Mouse (Mus musculus) skeletal muscle tissue, adult 2 months (tissue): ENCODE measurements around the gene Lsm7.
"Not testable (repeated sequence)": the region's sequence is repeated elsewhere in the genome, so short reads cannot be mapped to it uniquely, and the experiment has no call there.

ENCODE experiments used
- DNase-seq: peaks from one replicate; pipeline ENCODE4 v3.0.0-alpha.2; 2012; ENCODE audit warnings: low read depth, low spot score

Lsm7 gene

DNA sequence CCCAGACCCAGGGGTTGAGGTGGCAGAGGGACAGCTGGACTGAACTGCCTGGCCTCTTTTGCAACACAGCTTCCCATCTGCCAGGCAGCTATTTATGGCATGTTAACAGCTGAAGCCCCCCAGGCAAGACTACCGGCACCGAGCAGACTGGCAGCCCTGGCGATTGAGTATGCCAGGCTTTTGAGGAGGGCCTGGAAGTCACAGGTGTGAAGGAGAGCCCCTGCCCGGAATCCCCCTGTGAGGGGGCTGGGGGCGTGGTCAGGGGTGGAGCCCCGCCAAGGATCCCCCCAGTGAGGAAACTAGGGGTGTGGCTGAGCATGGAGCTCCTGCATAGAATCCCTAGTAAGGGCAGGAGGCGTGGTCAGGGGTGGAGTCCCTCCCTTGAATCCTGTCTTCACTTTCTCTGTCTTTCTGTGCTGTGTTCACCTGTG lies 18.0 kb downstream of the Lsm7 start:
- DNase-seq, result no peak

DNA sequence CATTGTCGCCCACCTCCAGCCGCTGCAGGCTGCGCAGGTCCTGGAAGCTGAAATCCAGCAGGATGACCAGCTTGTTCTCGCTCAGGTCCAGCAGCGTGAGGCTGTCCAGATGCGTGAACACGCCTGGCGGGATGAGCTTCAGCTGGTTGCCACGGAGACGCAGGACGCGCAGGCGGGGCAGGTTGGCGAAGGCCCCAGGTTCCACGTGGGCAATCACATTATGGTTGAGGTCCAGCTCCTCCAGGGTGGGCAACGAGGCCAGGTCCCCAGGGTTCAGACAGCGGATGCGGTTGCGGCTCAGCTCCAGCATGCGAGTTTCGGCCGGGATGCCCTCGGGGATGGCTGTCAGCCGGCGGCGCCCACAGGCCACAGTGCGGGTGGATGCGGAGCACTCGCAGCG lies 19.4 kb downstream of the Lsm7 start:
- no peak for DNase-seq

DNA sequence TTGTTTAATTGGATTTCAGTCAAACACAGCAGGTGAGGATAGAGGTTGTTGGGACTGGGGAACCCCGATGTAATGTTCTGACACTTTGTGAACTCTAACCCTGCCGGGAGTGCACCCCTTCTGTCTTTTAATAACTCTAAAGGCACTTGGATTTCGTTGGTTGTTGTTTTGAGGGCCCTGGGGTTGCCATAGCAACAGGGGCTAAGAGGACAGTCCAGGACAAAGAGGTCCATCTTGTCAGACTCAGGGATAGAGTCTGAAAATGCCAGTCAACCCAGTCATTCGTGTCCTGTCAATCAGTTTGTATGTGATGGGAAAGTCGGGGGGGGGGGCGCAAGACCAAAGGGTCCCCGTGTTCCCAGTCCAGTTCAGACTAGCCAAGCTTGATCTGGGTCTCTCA lies 22.2 kb downstream of the Lsm7 start:
- DNase-seq, result no peak

DNA sequence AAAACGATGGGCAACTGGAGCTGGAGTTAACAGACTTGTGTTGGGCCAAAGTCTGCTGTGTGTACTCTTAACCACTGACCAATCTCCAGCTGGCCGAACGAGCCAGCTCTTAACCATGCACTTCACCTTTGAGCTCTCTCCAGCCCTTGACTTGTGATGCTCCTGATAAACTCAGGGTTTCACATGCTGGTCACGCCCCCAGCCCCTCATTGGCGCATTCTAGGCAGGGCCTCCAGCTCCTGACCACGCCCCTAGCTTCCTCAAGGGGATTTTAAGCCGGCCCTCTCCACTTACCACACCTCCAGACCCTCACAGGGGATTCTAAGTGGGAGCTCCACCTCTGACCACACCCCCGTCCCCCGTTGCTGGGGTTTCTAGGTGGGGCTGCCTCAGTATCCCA lies 23.9 kb downstream of the Lsm7 start:
- no peak for DNase-seq

GRCm38 (mm10) chr10:80829359-80830278 lies 25.4 kb downstream of the Lsm7 start:
- no peak for DNase-seq

- not testable (repeated sequence) for DNase-seq
These were observed 26.4 kb downstream of the Lsm7 start for GRCm38 (mm10) chr10:80828587-80828986.

DNA sequence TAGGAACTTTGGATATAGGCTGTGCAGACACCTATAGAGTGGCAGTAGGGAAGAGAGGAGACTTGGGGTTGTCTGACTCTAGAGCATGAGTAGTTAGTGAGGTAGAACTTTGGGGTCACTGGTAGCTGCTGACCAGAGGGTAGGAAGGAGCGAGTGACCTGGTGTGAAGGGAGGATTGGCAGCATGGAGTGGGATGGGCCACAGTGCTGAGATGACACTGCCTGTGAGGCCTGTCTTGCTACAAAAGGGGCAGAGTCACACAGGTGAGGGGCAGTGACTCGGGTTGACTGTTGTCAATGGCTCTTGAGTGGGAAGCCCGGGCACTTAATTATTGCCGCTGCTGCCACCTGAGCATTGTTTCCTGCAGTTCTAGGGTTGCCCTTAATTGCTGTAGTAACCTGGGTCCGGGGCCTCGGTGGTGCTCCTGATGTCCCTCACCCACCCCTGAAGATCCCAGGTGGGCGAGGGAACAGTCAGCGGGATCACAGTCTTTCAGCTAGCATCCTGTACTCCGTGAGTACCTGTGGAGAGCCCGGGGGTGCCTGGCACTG lies 27.1 kb downstream of the Lsm7 start:
- DNase-seq, result no peak

- DNase-seq, result no peak
These were observed 27.7 kb downstream of the Lsm7 start for GRCm38 (mm10) chr10:80827063-80827869.

- peak; percentile 100 for DNase-seq
These were observed 28.6 kb downstream of the Lsm7 start, which contains the start of gene Oaz1 for GRCm38 (mm10) chr10:80826151-80827062. TSS of gene Oaz1 (plus strand) at chr10:80826656.

- DNase-seq, result no peak
These were observed 30.2 kb downstream of the Lsm7 start for GRCm38 (mm10) chr10:80824827-80825226.

DNA sequence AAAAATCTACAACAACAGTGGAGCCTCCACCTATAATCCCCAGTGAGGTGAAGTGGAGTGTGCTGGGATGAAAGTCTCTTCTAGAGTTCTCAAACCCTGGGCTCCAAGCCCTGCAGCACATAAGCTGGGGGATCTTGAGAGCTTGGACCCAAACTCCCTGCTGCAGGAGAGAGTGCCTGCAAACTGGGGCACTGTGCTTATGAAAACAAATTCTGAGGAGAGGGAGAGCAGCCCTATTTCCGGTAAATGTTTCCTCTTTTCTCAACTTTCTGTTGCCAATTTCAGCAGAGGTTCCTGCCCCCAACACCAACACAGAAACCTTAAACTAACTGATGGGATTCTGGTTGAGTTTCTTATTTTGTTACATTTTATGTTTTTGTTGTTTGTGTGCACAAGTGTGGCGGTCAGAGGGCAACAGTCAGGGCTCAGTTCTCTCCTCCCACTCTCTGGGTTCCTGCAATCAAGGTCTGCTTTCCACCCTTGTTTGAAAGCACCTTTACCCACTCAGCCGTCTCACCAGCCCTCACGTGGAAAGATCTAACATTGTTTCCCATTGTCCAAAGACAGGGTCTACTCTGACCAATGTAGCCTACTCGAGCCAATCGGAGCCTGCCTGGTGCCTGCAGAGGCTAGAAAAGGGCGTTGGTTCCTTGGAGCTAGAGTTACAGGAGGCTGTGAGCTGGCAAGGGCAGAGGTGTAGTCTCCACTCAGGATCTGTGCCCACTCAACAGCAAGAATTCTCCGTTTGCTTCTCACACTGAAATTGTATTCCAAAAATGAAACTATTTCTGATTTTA lies 31.0 kb downstream of the Lsm7 start:
- no peak for DNase-seq

GRCm38 (mm10) chr10:80823316-80823715 lies 31.7 kb downstream of the Lsm7 start:
- DNase-seq, result no peak

- DNase-seq, result no peak
These were observed 32.5 kb downstream of the Lsm7 start for GRCm38 (mm10) chr10:80822528-80822927.

- DNase-seq, result no peak
These were observed 33.0 kb downstream of the Lsm7 start for GRCm38 (mm10) chr10:80821991-80822390.

GRCm38 (mm10) chr10:80819406-80819805 lies 35.6 kb downstream of the Lsm7 start:
- DNase-seq, result no peak

DNA sequence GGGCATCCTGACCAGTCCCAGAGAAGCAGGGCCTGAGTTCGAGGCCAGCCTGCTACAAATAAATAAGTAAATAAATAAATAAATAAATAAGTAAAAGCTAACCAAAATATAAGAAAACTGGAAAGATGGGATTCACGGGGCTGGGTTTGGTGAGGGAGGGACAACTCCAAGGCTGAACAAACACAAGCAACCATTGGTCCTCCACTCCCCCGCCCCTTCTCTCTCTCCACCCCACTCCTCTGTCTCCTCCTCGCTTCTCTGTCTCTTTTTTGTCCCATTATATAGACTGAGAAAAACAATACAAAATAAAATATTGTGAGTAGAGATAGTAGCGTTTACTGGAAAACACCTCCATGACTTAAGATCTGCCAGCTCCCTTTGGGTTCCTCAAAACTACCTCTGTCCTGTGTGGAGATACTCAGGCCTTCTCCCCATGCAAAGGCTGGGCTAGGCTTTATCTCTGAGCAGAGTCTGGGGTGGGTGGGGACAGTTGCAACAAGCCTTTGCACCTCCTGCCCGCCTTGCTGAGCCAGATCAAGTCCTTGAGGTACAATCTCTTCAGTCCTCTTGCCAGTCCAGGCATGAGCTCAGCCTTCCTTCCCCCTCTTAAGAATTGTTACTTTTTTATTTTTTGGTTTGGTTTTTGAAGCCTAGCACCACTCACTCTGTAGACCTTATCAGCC lies 36.3 kb downstream of the Lsm7 start:
- no peak for DNase-seq

- not testable (repeated sequence) for DNase-seq
These were observed 37.1 kb downstream of the Lsm7 start for GRCm38 (mm10) chr10:80817955-80818354.

DNA sequence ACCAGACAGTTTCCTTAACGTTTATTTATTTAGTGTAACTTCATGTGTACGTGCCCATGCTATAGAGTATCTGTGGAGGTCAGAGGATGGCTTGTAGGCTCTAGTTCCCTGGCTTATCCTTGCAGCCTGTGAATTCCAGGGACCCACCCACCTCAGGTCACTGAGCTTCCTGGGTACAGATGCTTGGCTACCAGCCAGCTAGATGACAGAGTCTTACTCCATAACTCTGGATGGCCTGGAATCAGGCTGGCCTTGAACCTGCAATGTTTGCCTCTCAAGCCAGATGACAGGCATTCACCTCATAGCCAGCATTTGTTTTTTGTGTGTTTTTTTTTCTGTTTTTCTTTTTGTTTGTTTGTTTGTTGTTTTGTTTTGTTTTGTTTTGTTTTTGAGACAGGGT lies 37.8 kb downstream of the Lsm7 start:
- no peak for DNase-seq

DNA sequence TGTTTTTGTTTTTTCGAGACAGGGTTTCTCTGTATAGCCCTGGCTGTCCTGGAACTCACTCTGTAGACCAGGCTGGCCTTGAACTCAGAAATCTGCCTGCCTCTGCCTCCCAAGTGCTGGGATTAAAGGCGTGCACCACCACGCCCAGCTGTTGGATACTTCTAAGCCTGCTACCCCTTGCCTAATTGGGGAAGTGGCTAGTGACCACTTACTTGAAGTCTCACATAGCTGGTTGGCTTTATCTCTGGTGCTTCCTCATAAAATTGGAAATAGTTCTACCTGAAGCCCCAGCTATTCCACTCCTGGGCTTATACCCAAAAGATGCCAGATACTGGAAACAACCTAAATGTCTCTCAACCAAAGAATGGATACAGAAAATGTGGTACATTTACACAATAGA lies 38.7 kb downstream of the Lsm7 start:
- DNase-seq, result not testable (repeated sequence)

DNA sequence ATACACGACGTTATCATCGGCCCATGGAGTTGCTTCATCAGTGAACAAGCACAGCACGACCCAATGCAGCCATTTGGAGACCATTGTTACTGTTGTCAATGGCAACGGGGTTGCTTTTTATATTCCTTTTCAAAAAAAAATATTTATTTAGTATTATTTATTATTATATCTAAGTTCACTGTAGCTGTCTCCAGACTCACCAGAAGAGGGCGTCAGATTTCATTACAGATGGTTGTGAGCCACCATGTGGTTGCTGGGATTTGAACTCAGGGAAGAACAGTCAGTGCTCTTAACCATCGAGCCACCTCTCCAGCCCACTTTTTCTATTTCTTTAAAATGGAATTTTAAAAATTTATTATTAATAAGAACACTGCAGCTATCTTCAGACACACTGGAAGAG lies 40.2 kb downstream of the Lsm7 start:
- DNase-seq, result no peak
